Mouse (Mus musculus) urinary bladder, adult 18-20 months (tissue): Measurements from ENCODE around the gene Gm11027.

Experiments
- DNase-seq, 2 experiments: peaks; one replicate each; pipeline ENCODE4 v3.0.0; 2022; ENCODE audit warnings: low spot score in 2 of 2, mixed read lengths in 2 of 2

The Gm11027 gene

DNA sequence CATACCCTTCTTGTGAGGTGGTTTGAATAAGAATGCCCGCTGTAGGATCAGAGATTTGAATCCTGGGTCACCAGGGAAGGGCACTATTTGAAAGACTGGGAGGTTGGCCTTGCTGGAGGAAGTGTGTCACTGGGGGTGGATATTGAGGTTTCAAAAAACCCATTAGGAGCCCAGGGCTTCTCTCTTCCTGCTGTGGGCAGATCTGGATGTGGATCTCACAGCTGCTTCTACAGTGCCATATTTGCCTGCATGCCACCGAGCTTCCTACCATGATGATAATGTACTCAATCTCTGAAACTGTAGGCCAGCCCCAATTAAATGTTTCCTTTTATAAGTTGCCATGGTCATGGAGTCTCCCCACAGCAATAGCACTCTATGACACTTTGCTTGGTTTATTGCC, 4.0 kb downstream of the Gm11027 start:
- no peak for DNase-seq

GRCm38 (mm10) chr12:116280149-116280652, 5.0 kb downstream of the Gm11027 start:
- DNase-seq = no peak

DNA sequence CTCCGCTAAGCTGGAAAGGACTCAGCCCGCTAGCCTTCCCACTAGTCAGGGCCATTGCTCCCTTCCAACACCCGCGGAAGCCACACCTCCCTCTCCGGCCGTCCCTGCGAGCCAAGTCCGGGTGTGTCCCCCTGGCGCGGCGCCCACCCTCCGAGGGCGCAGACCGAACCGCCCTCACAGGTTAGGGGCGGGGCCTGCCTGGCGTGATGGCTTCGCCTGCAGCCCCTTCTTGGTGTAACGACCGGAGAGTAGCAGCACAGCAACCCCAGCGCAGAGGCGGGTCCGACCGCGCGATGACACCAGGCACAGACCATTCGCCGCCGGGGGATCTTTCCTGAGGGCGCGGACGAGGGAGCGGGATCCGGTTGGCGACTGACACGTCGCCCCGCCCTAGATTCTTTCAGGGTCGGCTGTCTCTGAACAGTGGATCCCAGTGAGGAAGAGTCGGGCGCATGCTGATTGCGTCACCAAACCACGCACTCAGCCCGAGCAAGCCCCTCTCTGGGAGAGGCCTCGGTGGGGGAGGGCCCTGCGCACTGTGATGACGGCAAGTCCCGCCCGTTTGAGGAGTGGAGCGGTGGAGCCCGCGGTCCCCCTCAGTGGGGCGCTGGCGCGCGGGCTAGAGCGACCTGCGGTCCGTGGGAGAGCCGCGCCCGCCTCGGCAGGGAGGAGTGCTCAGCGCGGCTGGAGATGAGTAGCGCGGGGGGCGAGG, 5.6 kb downstream of the Gm11027 start, which contains the start of gene Esyt2:
TSS of gene Esyt2 (plus strand) at position 544 of the 712 bp plus-strand sequence.
- peak; percentile 98 to 100 for DNase-seq

- DNase-seq = peak; percentile 15 to 46
These were observed 6.5 kb downstream of the Gm11027 start for GRCm38 (mm10) chr12:116281427-116282281.

DNA sequence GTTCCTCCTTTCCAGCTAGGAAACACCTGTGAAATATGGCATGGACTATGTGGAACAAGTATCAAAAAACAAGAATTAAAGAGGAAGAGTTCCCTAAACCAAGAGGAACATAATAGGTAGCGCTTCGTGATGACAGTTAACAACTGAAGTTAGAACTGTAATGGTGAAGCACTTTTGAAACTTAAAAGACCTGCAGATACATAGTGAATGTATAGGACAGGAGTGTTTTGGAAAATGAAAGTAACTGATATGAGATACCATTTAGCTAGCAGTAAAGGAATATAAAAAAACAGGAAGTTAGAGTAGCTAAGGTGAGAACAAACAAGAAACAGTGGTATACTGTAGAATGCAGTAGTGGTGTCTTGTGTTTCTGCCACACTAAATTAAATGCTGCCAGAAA, 7.7 kb downstream of the Gm11027 start:
- DNase-seq = no peak

- DNase-seq = no peak
These were observed 8.3 kb downstream of the Gm11027 start for GRCm38 (mm10) chr12:116283511-116283910.

- DNase-seq = no peak
These were observed 18.0 kb downstream of the Gm11027 start for GRCm38 (mm10) chr12:116293185-116293584.

DNA sequence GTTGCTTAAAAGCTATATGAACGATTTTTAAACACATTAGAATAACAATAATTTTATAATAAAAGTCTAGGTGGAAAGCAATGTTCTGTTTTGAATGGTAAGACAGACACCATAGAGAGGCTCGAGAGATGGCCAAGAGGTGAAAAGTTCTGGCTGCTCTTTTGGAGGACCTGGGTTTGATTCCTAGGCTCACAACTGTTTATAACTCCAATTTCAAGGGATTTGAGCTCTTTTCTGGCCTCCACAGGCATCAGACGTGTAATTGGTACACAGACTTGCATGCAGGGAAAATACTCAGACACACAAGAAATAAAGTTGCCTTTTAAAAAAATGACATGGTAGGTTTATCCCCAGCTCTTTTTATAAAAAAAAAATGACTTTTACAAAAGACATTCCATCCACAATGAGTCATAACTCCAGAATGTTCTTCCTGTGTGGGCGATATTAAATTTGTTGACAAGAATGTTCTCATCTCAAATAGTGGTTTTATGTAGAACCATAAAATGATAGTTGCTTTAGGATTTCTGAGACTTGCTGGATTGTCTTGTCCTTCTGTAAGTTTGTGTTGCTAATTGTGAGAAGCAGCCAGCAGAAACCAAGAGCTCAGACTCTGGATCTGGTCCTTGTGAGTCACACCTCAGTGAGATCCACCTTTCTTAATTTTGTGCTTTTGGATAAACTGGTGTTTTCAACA, 18.6 kb downstream of the Gm11027 start:
- DNase-seq = no peak

- no peak for DNase-seq
These were observed 24.7 kb downstream of the Gm11027 start for GRCm38 (mm10) chr12:116299906-116300305.

DNA sequence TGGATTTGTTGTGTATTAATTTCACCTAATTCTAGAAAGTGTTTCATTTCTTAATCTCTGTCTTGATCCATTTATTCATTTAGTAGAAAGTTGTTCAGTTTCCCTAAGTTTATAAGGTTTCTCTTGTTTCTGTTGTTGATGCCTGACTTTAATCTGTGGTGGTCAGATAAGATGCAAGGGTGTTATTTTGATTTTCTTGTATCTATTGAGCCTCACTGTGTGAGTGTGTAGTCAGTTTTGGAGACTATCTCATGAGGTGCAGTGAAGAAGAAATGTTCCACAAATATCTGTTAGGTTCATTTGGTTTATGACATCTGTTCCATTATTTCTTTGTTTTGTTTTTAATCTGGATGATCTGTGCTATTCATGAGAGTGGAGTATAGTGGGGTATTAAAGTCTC, 27.0 kb downstream of the Gm11027 start:
- no peak for DNase-seq

DNA sequence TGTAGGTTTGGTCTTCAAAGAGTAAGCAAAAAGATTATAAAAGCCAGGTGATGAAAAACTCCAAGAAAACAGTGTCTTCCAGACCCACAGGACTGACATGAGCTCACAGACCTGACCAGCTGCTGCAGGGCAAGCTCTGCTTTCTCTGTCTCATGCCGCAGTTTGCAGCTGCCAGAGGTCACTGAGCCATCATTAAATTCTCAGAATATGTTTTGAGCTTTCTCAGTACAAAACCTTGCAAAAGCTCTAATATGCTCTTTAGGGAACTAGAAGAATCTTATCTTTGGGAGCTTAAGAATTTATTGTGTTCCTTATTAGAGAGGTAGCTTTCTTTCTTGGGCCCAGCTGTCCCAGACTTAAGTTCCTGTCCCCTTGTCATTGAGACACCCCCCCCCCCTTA, 30.9 kb downstream of the Gm11027 start:
- peak in 1 of 2 experiments; percentile 6 for DNase-seq

DNA sequence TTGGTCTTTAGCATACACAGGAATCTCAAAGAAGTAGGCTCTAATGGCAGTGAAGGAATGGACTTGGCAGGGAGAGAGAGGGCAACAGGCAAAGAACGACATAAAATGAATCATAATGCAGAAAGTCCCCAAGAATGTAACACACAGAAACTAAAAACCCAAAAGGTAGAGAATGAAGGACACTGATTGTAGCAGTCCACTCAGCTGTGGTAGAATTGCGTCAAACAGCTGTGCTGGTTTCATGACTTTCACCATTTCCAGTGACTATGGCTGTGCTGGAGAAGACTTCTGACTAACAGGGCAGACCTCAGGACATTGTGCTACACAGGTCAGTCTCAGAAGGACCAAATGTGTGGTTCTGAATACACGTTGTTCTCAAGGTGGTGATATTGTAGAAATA, 32.7 kb downstream of the Gm11027 start:
- DNase-seq = no peak

DNA sequence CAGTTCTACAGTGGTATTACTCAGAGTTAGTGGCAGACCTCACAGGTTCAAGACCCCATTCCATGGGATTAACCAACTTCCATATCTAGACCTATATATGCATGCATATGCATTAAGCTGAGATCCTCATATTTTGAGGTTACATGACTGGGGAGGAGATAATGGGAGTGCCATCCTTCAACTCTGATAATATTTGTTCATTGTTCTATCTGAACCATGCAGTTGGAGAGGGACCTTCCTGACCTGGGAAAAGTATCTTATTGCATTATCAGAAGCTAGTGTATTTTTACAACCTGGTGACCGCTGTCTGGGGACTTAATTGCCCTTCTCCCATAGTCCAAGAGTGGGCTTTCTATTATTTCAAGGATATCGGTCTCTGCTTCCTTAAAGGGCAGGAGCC, 33.4 kb downstream of the Gm11027 start:
- DNase-seq = no peak

GRCm38 (mm10) chr12:116313816-116314215, 38.6 kb downstream of the Gm11027 start:
- no peak for DNase-seq

DNA sequence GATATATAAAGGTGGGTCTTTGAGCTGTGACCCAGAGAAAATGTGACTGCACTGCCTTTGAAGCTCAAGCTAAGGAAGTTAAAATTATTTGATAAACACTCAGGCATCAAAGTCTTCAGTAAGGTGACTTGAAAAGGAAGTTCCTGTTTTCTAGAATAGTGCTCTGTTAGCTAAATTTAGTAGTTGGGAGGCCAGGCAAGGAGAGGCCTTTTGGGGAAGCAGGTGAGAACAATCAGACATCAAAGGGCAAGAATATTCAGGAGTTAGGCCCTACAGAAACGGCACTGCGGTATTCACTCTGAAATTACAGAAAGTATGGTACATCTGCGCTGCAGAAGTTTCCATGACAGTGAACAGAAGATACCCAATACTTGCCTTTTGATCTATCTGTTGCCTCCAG, 40.3 kb downstream of the Gm11027 start:
- DNase-seq = no peak

DNA sequence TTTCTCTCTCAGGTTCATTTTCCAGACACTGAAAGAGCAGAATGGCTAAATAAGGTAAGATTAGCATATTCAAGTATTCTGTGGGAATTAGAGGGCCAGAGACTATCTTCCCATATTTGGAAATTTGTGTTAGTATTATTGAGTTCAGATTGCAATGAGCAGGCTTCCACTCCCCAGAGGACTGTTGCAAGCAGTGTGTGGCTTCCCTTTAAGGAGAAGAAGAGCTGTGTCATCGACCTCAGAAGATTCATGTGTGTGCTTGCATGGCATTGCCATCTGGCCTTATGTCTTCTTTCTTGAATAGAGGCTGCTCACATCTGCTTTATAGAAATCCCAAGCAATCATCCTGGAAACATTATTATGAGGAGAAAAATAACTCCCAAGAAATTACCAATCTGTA, 42.6 kb downstream of the Gm11027 start:
- DNase-seq = no peak
